Mouse (Mus musculus): ENCODE measurements around the gene Col24a1. TPM values are rescaled to one million over a fixed set of nuclear protein-coding genes. Genes with fewer than 3 reads are reported as not detected.

Col24a1 gene
- total RNA-seq (2017): not detected in 2 replicates

GRCm38 (mm10) chr3:145292337-145293134 is at the start of gene Col24a1:
TSS of gene Col24a1 (plus strand) at chr3:145292472.
- no peak; the same call in 1 of the 2 replicates for ATAC-seq (replicated peaks; ENCODE audit: low read depth, poor library complexity, severe bottlenecking)

- ATAC-seq (replicated peaks; ENCODE audit: low read depth, poor library complexity, severe bottlenecking): no peak
Measured at GRCm38 (mm10) chr3:145248040-145248439, 44.2 kb upstream of the Col24a1 start.

GRCm38 (mm10) chr3:145253066-145253465 is 39.2 kb upstream of the Col24a1 start:
- no peak for ATAC-seq (replicated peaks; ENCODE audit: low read depth, poor library complexity, severe bottlenecking)

- no peak for ATAC-seq (replicated peaks; ENCODE audit: low read depth, poor library complexity, severe bottlenecking)
Measured at GRCm38 (mm10) chr3:145254764-145255396, 37.4 kb upstream of the Col24a1 start.

- no peak for ATAC-seq (replicated peaks; ENCODE audit: low read depth, poor library complexity, severe bottlenecking)
Measured at GRCm38 (mm10) chr3:145256647-145257046, 35.6 kb upstream of the Col24a1 start.

GRCm38 (mm10) chr3:145259678-145260077 is 32.6 kb upstream of the Col24a1 start:
- no peak for ATAC-seq (replicated peaks; ENCODE audit: low read depth, poor library complexity, severe bottlenecking)

GRCm38 (mm10) chr3:145263131-145263530 is 29.1 kb upstream of the Col24a1 start:
- no peak for ATAC-seq (replicated peaks; ENCODE audit: low read depth, poor library complexity, severe bottlenecking)

- ATAC-seq (replicated peaks; ENCODE audit: low read depth, poor library complexity, severe bottlenecking): 0 out of 2 replicates have a peak, but pooled peaks have one; percentile 11
Measured at GRCm38 (mm10) chr3:145268066-145268465, 24.2 kb upstream of the Col24a1 start.

- ATAC-seq (replicated peaks; ENCODE audit: low read depth, poor library complexity, severe bottlenecking): no peak
Measured at GRCm38 (mm10) chr3:145274191-145274590, 18.1 kb upstream of the Col24a1 start.

- ATAC-seq (replicated peaks; ENCODE audit: low read depth, poor library complexity, severe bottlenecking): no peak
Measured at GRCm38 (mm10) chr3:145293207-145293606, 935 bp downstream of the Col24a1 start.

GRCm38 (mm10) chr3:145293623-145294307 is 1.5 kb downstream of the Col24a1 start:
- ATAC-seq (replicated peaks; ENCODE audit: low read depth, poor library complexity, severe bottlenecking): no peak

GRCm38 (mm10) chr3:145299980-145300591 is 7.8 kb downstream of the Col24a1 start:
- ATAC-seq (replicated peaks; ENCODE audit: low read depth, poor library complexity, severe bottlenecking): no peak

- peak; percentile 17; the same call in 1 of the 2 replicates for ATAC-seq (replicated peaks; ENCODE audit: low read depth, poor library complexity, severe bottlenecking)
Measured at GRCm38 (mm10) chr3:145305311-145305710, 13.0 kb downstream of the Col24a1 start.

- peak; percentile 81 for ATAC-seq (replicated peaks; ENCODE audit: low read depth, poor library complexity, severe bottlenecking)
Measured at GRCm38 (mm10) chr3:145307209-145307608, 14.9 kb downstream of the Col24a1 start.

GRCm38 (mm10) chr3:145320587-145321274 is 28.5 kb downstream of the Col24a1 start:
- no peak for ATAC-seq (replicated peaks; ENCODE audit: low read depth, poor library complexity, severe bottlenecking)

GRCm38 (mm10) chr3:145325402-145325801 is 33.1 kb downstream of the Col24a1 start:
- no peak for ATAC-seq (replicated peaks; ENCODE audit: low read depth, poor library complexity, severe bottlenecking)

GRCm38 (mm10) chr3:145331642-145332041 is 39.4 kb downstream of the Col24a1 start:
- ATAC-seq (replicated peaks; ENCODE audit: low read depth, poor library complexity, severe bottlenecking): peak; percentile 83

- no peak for ATAC-seq (replicated peaks; ENCODE audit: low read depth, poor library complexity, severe bottlenecking)
Measured at GRCm38 (mm10) chr3:145334046-145334445, 41.8 kb downstream of the Col24a1 start.

- no peak for ATAC-seq (replicated peaks; ENCODE audit: low read depth, poor library complexity, severe bottlenecking)
Measured at GRCm38 (mm10) chr3:145337161-145337560, 44.9 kb downstream of the Col24a1 start.

All from common myeloid progenitor, adult 5-6 weeks (primary cell).